Mouse (Mus musculus): ENCODE results near the gene Chchd4.
"Not testable (repeated sequence)": the region's sequence is repeated elsewhere in the genome, so short reads cannot be mapped to it uniquely, and the experiment has no call there.

Chchd4 gene

GRCm38 (mm10) chr6:91474441-91475190, 1.3 kb upstream of the Chchd4 start:
- no peak for DNase-seq (ENCODE audit: low read depth, low spot score)

GRCm38 (mm10) chr6:91473805-91474440, 577 bp upstream of the Chchd4 start:
- DNase-seq (ENCODE audit: low read depth, low spot score), result no peak

- DNase-seq (ENCODE audit: low read depth, low spot score), result no peak
Observed at GRCm38 (mm10) chr6:91472319-91472718, 1.0 kb downstream of the Chchd4 start.

DNA sequence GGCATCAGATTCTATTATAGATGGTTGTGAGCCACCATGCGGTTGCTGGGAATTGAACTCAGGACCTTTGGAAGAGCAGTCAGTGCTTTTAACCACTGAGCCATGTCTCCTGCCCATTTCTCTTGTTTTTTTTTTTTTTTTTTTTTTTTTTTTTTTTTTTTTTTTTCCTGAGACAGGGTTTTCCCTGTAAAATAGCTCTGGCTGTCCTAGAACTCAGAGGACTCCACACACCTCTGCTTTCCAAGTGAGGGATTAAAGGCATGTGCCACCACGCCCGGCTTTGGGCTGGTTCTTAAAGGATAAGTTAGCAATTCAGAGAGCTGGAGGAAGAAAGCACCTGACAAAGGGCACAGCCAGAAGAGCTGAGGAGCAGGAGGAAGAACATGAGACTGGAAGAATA, 1.9 kb downstream of the Chchd4 start:
- not testable (repeated sequence) for DNase-seq (ENCODE audit: low read depth, low spot score)

GRCm38 (mm10) chr6:91470712-91471111, 2.6 kb downstream of the Chchd4 start:
- no peak for DNase-seq (ENCODE audit: low read depth, low spot score)

GRCm38 (mm10) chr6:91467106-91467505, 6.2 kb downstream of the Chchd4 start:
- DNase-seq (ENCODE audit: low read depth, low spot score), result no peak

- no peak for DNase-seq (ENCODE audit: low read depth, low spot score)
Observed at GRCm38 (mm10) chr6:91465756-91466155, 7.6 kb downstream of the Chchd4 start.

DNA sequence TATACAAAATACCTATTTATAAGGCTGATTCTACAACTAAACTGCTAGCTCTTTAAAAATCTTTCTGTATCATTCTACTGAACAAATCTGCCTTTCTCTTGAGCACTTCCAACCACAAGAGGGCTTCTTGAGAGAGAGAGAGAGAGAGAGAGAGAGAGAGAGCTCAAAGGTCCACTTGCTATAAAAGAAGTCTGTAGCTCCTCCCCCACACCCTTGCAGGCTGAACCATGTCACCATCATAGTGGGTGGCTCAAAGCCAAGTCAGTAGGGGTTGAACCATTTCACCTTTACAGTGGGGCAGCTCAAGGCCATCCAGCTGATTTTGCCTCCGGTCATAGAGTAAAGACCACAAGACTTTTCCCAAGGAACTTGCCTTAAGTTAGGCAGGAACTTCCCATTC, 13.9 kb downstream of the Chchd4 start:
- no peak for DNase-seq (ENCODE audit: low read depth, low spot score)

- DNase-seq (ENCODE audit: low read depth, low spot score), result no peak
Observed at GRCm38 (mm10) chr6:91454546-91454945, 18.8 kb downstream of the Chchd4 start.

DNA sequence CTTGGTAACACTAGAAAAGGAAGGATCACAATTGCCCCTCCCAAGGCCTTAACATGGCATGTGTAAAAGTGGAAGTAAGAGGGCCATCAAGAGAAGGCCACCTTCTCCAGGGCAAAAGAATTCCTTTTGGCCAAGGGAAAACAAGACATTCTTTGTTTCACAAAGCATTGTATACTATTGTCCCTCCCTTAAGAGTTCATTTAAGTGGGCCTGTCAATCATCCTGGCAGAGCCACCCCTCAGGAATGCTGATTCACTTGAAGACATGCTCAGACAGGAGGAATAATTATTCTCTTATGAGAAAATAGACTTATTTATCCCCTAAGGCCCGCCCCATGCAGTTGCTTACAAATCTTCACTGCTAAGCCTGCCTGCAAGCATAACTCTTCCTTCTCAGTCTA, 21.3 kb downstream of the Chchd4 start:
- DNase-seq (ENCODE audit: low read depth, low spot score), result no peak

- DNase-seq (ENCODE audit: low read depth, low spot score), result no peak
Observed at GRCm38 (mm10) chr6:91449472-91450225, 23.7 kb downstream of the Chchd4 start.

DNA sequence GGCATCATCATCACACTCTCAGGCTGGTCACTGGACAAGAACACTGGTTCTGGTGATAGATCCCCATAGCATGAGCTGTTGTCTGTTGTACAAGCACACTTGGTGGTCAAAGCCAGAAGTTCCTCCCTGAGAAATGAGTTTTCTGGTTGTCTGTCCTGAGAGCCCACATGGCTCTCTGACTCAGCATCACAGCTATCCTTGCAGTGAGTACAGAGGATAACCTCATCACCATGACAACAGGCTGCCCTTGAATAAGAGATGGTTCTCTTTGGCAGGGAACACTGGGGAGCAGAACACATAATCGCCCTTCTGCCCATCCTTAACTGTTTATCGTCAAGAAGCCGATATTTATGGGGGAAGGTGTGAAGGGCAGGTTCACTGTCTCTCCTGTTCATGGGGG, 28.0 kb downstream of the Chchd4 start:
- no peak for DNase-seq (ENCODE audit: low read depth, low spot score)

- DNase-seq (ENCODE audit: low read depth, low spot score), result peak; percentile 3
Observed at GRCm38 (mm10) chr6:91441145-91441662, 32.1 kb downstream of the Chchd4 start.

DNA sequence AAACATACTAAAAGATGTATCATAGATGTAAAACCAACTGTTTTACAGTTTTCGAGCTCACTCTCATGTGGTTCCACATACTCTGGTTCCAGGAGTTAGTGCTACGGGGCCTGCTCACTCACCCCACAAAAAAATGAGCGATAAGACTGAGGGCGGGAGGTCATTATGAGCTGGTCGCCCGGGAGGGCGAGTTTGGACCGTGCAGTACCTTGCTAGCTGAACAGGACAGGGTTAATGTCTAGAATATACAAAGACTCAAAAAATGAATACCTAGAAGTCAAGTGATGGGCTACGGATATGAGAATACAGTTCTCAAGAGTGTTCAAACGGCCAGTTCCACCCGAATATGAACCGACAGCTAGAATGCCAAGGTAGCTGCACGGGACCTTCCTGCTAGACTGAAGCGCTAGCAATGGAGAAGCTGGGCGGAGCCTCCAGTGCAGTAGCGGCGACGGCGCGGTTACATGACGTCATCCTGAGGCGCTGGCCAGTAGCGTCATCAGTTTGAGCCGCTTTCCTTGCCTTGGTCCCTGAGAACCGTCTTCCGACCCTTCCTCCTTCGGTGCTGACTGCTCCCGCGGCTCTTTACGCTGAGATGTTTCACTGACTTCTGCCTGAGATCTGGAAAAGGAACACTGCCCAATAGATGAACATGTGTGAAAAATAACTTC, 32.7 kb downstream of the Chchd4 start:
- peak; percentile 89 for DNase-seq (ENCODE audit: low read depth, low spot score)

DNA sequence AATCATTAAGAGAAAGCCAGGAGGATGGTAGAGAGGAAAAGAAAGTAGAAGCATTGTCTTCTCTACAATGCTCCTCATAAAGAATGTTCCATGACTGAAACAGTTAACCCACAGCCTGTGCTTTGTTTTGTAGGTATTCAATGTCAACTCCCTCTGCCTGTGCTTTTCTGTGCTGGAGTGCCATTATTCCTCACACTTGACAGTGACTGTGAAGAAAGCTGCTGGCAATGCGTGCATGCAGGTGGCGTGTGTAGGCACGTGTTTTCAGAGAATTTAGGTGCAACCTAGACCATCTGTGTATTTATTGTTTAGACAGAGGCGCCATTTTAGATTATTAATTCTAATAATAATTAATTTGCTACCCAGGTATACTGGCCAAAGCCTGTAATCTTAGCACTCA, 49.2 kb downstream of the Chchd4 start:
- DNase-seq (ENCODE audit: low read depth, low spot score), result no peak

- no peak for DNase-seq (ENCODE audit: low read depth, low spot score)
Observed at GRCm38 (mm10) chr6:91421629-91422028, 51.7 kb downstream of the Chchd4 start.

DNA sequence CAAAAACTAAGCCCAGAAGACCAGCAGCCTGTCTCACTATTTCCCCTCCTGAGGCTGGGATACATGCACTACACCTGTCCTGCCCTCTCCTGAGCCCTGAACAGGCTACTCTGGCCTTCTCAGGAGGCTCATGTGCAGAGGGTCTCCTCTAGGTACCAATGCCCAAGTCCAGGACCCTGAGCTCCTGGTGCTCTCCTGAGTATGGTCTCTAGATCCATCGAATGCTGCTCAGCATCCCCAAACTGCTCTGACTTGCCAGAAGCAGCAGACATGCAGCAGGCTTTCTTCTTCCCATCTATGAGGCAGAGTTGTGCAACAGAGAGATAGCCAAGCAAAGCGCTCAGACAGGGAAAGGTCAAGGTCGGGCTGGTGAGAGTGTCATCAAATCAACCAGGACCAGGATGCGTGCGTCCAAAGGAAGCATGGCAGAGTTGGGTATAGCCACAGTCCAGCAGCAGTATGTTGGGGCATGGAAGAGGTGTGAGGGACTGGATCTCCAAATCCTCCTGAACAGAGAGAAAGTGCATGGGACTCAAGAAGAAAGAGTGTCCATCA, 56.0 kb downstream of the Chchd4 start:
- DNase-seq (ENCODE audit: low read depth, low spot score), result no peak

GRCm38 (mm10) chr6:91416146-91416545, 57.2 kb downstream of the Chchd4 start:
- DNase-seq (ENCODE audit: low read depth, low spot score), result no peak

DNA sequence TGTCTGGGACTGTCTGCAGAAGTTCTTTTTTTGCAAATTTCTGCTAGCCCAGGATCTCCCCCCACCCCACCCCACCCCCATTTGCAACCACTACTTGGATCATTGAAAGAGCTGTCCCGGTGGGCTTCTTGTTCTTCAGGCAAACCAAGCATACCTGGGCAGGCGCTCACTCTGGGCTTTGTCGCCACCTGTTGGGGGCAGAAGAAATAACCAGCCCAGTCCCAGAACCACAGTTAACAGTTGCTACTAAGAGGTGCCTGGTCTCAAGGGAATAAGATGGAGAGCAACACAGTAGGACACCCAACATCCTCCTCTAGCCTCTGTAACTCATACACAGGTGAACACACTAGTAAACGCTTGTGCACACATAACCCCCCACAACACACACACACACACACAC, 58.5 kb downstream of the Chchd4 start:
- DNase-seq (ENCODE audit: low read depth, low spot score), result no peak
